Mouse (Mus musculus): Measurements from ENCODE around the gene Enthd1. TPM values are rescaled to one million over a fixed set of nuclear protein-coding genes. Genes with fewer than 3 reads are reported as not detected.
"Not testable (repeated sequence)": the region's sequence is repeated elsewhere in the genome, so short reads cannot be mapped to it uniquely, and the experiment has no call there.

Enthd1 gene
- polyA plus RNA-seq, 1 experiment from 2014 or later, result not detected

DNA sequence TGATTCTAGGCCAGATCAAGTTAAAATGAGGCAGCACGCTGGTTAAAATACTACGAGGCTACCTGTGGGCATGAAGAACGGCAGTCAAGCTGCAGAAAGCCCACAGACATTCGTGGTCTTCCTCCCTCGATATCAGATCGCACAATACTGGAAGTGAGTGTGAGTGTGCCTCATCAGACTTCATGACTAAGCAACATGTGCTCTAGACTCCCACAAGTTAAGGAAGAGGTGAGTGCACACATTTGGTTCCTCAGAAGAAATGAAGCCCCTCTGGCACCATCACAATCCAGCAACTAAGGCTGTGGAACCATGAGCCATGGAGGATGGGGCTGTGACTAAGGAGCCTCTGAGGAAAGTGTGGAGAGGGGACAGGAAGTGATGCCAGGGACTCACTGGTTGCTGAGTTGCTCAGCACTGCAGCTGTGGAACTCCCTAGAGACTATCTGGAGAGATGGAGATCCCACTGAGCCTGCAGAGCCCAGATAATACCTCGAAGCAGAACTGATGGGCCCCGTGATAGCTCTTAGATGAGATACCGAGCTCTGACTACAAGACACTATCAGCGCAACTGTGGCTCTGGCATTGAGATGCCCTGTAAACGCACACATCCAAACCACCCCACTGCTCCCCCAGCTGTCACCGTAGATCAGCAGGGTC is 46.3 kb downstream of the Enthd1 start:
- ATAC-seq (replicated peaks; ENCODE audit: low FRiP score) (no peak), DNase-seq (ENCODE audit: low spot score) (no peak)
- H3K4me1 ChIP-seq (replicated peaks; ENCODE audit: control insufficient read depth, insufficient read depth, low read length), result no peaks in the 10 kb centered on the region
- H3K9ac ChIP-seq (ENCODE audit: low read length), result no peak overlapping the region
- H3K27ac ChIP-seq (ENCODE audit: low read depth, low read length), result no peak overlapping the region
- no peak overlapping the region for H3K4me3 ChIP-seq (ENCODE audit: low read depth, low read length)
- H3K4me2 ChIP-seq (ENCODE audit: low read depth, low read length, severe bottlenecking), result no peak overlapping the region
- H3K36me3 ChIP-seq (ENCODE audit: control insufficient read depth, insufficient read depth, low read length), result no peaks in the 10 kb centered on the region
- 91% methylated on average over 12 of the region's 12 CpGs for WGBS
- no peaks in the 10 kb centered on the region for H3K27me3 ChIP-seq (ENCODE audit: control insufficient read depth, insufficient read depth, low read length)
- H3K9me3 ChIP-seq (ENCODE audit: control insufficient read depth, low read length), result no peaks in the 10 kb centered on the region

DNA sequence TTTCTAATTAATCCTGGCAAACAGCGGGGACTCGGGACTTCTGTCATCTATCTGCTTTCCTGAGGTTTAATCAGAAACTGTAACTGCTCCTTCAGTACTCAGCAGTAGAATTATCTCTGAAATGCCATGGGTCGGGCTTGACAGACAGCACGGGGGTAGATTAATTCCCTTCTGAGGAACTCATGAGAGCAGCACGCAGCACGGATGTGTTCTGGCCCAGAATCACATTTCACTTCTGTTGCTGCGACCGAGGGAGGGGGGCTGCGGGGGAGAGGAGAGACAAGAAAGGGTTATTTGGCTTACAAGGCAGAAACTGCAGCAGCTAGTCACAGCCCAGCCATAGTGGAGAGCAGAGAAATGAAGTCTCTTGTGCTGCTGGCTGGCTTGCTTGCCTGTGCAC is 47.0 kb downstream of the Enthd1 start:
- no peak for DNase-seq (ENCODE audit: low spot score)
- no peaks in the 10 kb centered on the region for H3K27me3 ChIP-seq (ENCODE audit: control insufficient read depth, insufficient read depth, low read length)
- no peak for ATAC-seq (replicated peaks; ENCODE audit: low FRiP score)
- H3K9me3 ChIP-seq (ENCODE audit: control insufficient read depth, low read length), result no peaks in the 10 kb centered on the region
- H3K4me3 ChIP-seq (ENCODE audit: low read depth, low read length), result no peak overlapping the region
- H3K4me2 ChIP-seq (ENCODE audit: low read depth, low read length, severe bottlenecking), result no peak overlapping the region
- 54% methylated on average over 9 of the region's 9 CpGs for WGBS
- H3K27ac ChIP-seq (ENCODE audit: low read depth, low read length), result no peak overlapping the region
- no peaks in the 10 kb centered on the region for H3K4me1 ChIP-seq (replicated peaks; ENCODE audit: control insufficient read depth, insufficient read depth, low read length)
- no peak overlapping the region for H3K9ac ChIP-seq (ENCODE audit: low read length)
- H3K36me3 ChIP-seq (ENCODE audit: control insufficient read depth, insufficient read depth, low read length), result no peaks in the 10 kb centered on the region

DNA sequence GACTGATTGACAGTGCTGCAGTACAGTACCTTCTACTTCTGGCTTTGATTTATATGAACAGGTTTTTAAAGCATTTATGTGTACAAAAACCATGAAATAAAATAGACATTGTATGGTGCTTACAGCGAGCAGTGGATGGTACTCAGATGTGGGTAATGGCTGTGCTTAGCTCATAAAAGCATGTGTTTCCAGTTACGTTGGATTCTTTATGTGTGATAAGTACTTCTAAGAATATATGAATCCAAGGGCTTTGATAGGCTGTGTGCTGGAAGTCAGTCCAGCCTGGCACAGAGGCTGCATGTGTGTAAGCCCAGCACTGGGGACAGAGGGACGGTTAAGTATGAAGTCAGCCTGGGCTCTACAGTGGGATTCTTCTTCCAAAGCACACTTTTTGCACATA is 48.4 kb downstream of the Enthd1 start:
- Histone ChIP-seq H3K9me3 (ENCODE audit: control insufficient read depth, low read length) (no peaks in the 10 kb centered on the region), H3K4me3 (ENCODE audit: low read depth, low read length) (no peak overlapping the region), H3K36me3 (ENCODE audit: control insufficient read depth, insufficient read depth, low read length) (no peaks in the 10 kb centered on the region), H3K4me1 (replicated peaks; ENCODE audit: control insufficient read depth, insufficient read depth, low read length) (no peaks in the 10 kb centered on the region), H3K27ac (ENCODE audit: low read depth, low read length) (no peak overlapping the region), H3K4me2 (ENCODE audit: low read depth, low read length, severe bottlenecking) (no peak overlapping the region), H3K9ac (ENCODE audit: low read length) (no peak overlapping the region), H3K27me3 (ENCODE audit: control insufficient read depth, insufficient read depth, low read length) (no peaks in the 10 kb centered on the region)
- no peak for DNase-seq (ENCODE audit: low spot score)
- 81% methylated on average over 3 of the region's 3 CpGs for whole genome bisulfite sequencing
- ATAC-seq (replicated peaks; ENCODE audit: low FRiP score), result no peak

DNA sequence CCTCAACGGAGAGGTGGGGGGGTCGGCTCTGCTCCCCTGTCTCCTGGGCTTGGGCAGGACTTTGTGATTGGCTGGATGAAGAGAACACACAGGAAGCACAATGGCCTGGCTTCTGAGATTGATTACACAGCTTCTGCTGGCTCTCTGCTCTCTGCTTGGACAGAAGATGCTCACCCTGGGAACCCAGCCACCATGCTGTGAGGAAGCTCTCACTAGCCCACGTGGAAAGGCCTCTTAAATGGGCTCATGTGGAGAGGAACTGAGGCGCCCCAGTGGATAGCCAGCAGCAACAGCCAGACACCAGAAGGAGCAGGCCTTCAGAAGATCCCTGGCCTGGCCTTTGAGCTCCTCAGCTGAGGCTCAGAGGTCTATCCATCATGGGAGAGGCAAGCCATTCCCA is 59.9 kb downstream of the Enthd1 start:
- DNase-seq (ENCODE audit: low spot score) (no peak), ATAC-seq (replicated peaks; ENCODE audit: low FRiP score) (no peak)
- Histone ChIP-seq H3K4me3 (ENCODE audit: low read depth, low read length) (no peak overlapping the region), H3K27me3 (ENCODE audit: control insufficient read depth, insufficient read depth, low read length) (no peaks in the 10 kb centered on the region), H3K27ac (ENCODE audit: low read depth, low read length) (no peak overlapping the region), H3K9me3 (ENCODE audit: control insufficient read depth, low read length) (no peaks in the 10 kb centered on the region), H3K4me1 (replicated peaks; ENCODE audit: control insufficient read depth, insufficient read depth, low read length) (peaks cover 2% of the 10 kb centered on the region; the same call in 1 of the 2 replicates), H3K36me3 (ENCODE audit: control insufficient read depth, insufficient read depth, low read length) (no peaks in the 10 kb centered on the region), H3K4me2 (ENCODE audit: low read depth, low read length, severe bottlenecking) (no peak overlapping the region), H3K9ac (ENCODE audit: low read length) (no peak overlapping the region)
- WGBS, result 11% methylated on average over 4 of the region's 4 CpGs

DNA sequence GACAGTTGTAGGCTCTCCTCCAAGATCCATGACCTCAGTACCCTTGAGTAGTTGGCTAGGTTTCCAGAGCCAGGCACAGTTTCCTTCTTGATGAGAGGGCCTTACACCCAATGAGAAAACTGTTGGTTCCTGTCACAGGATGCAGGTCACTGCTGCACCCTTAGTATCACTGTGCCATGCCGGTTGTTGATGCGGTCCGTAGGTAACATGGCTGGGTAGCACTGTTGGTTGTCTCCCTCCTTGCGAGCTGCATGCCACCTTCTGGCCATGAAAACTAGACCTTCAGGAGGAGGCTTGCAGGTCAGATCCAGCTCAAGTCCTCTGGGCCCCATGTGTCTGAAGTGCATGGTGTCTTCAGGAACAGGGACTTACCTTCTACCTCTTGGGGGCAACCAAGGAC is 61.8 kb downstream of the Enthd1 start:
- H3K4me3 ChIP-seq (ENCODE audit: low read depth, low read length); DNase-seq (ENCODE audit: low spot score); H3K27me3 ChIP-seq (ENCODE audit: control insufficient read depth, insufficient read depth, low read length); H3K27ac ChIP-seq (ENCODE audit: low read depth, low read length); ATAC-seq (replicated peaks; ENCODE audit: low FRiP score); H3K9ac ChIP-seq (ENCODE audit: low read length); H3K36me3 ChIP-seq (ENCODE audit: control insufficient read depth, insufficient read depth, low read length); H3K4me2 ChIP-seq (ENCODE audit: low read depth, low read length, severe bottlenecking); H3K9me3 ChIP-seq (ENCODE audit: control insufficient read depth, low read length); H3K4me1 ChIP-seq (replicated peaks; ENCODE audit: control insufficient read depth, insufficient read depth, low read length): not testable (repeated sequence)
- WGBS, result 94% methylated on average over 4 of the region's 4 CpGs

DNA sequence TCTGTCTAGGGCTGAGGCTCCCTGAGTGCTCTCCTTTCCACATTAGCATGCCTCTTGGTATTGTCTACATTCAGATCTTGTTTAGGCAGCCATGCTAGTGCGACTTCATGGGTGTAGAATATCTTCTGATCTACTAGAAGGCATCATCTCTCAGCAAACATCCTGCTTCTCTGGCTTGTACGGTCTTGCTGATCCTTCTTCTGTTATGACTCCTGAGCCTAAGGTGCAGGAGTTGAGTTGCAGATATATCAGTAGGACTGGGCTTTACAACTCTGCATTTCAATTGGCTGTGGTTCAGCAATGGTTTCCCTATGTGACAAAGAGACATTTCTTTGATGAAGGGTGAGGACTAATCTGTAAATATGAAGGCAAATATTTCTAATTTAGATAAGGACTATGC is 62.2 kb downstream of the Enthd1 start:
- H3K4me1 ChIP-seq (replicated peaks; ENCODE audit: control insufficient read depth, insufficient read depth, low read length), result peaks cover 2% of the 10 kb centered on the region; the same call in 1 of the 2 replicates
- no peaks in the 10 kb centered on the region for H3K9me3 ChIP-seq (ENCODE audit: control insufficient read depth, low read length)
- no peak overlapping the region for H3K9ac ChIP-seq (ENCODE audit: low read length)
- DNase-seq (ENCODE audit: low spot score) (no peak), ATAC-seq (replicated peaks; ENCODE audit: low FRiP score) (no peak)
- no peak overlapping the region for H3K27ac ChIP-seq (ENCODE audit: low read depth, low read length)
- WGBS, result 87% methylated on average over 2 of the region's 2 CpGs
- H3K4me3 ChIP-seq (ENCODE audit: low read depth, low read length), result no peak overlapping the region
- no peak overlapping the region for H3K4me2 ChIP-seq (ENCODE audit: low read depth, low read length, severe bottlenecking)
- H3K36me3 ChIP-seq (ENCODE audit: control insufficient read depth, insufficient read depth, low read length), result no peaks in the 10 kb centered on the region
- H3K27me3 ChIP-seq (ENCODE audit: control insufficient read depth, insufficient read depth, low read length), result no peaks in the 10 kb centered on the region

DNA sequence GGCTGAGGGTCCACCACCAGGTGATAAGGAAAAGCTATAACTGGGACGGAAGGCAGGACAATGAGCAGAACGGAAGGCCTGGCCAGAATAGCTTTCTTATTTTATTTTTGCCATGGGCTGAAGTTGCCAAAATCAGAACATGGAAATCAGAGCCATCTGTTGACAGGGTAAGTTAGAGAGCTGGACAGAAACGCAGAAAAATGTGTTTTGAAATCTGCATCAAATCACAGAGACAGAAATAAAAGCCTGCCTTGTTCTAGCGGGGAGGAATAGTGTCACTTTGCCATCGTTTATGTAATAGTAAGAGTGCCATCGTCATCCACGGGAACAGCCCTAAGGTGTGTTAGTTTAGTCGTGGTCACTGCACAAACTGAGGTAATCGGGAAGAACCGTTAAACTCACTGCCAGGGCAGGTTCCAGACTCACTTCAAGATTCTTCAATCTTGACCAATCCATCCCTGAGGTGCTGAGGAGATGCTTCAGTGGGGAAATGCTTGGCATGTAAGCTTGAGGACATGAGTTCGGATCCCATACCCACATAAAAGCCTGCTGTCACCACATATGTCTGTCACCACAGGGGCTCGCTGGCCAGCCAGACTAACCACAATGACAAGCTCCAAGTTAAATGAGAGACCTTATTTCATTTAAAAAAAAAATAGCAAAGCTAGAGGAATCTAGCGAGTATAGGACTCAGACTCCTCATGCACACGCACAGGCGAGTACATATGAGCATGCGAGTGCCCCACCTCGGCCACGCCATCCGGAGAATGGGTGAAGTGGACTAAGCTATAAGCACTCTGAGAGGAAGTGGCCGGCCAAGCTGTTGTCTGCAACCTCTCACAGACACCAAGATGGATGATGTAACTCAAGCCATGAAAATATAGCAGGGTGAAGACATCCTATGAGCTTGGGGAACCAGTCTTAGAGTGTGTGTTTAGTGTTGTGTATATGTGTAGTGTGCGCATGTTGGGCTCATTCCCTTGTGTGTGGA is 63.6 kb downstream of the Enthd1 start:
- Histone ChIP-seq H3K4me2 (ENCODE audit: low read depth, low read length, severe bottlenecking) (no peak overlapping the region), H3K27me3 (ENCODE audit: control insufficient read depth, insufficient read depth, low read length) (no peaks in the 10 kb centered on the region), H3K36me3 (ENCODE audit: control insufficient read depth, insufficient read depth, low read length) (no peaks in the 10 kb centered on the region), H3K9me3 (ENCODE audit: control insufficient read depth, low read length) (no peaks in the 10 kb centered on the region), H3K27ac (ENCODE audit: low read depth, low read length) (no peak overlapping the region), H3K4me3 (ENCODE audit: low read depth, low read length) (no peak overlapping the region), H3K4me1 (replicated peaks; ENCODE audit: control insufficient read depth, insufficient read depth, low read length) (peaks cover 2% of the 10 kb centered on the region; the same call in 1 of the 2 replicates), H3K9ac (ENCODE audit: low read length) (no peak overlapping the region)
- DNase-seq (ENCODE audit: low spot score), result no peak
- ATAC-seq (replicated peaks; ENCODE audit: low FRiP score), result no peak
- 90% methylated on average over 21 of the region's 21 CpGs for WGBS

DNA sequence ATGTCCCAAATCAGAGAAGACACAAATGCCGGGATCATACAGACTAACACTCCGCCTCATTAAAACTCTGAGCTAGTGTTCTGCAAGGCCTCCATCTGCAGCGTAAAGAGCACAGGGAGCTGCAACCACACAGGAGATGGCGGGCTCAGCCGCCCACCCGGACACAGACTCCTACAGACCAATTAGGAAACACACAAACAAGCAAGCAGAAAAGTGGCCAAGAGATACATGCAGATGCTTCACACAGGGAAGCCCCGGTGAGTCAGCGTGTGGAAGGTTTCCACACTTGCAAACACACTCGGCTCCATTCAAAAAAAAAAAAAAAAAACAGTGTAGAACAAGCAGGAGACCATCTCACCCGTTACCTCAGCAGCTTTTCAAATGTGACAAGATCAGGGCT is 64.5 kb downstream of the Enthd1 start:
- no peak for DNase-seq (ENCODE audit: low spot score)
- Histone ChIP-seq H3K4me3 (ENCODE audit: low read depth, low read length) (no peak overlapping the region), H3K27me3 (ENCODE audit: control insufficient read depth, insufficient read depth, low read length) (no peaks in the 10 kb centered on the region), H3K27ac (ENCODE audit: low read depth, low read length) (no peak overlapping the region), H3K36me3 (ENCODE audit: control insufficient read depth, insufficient read depth, low read length) (no peaks in the 10 kb centered on the region), H3K9ac (ENCODE audit: low read length) (no peak overlapping the region), H3K9me3 (ENCODE audit: control insufficient read depth, low read length) (no peaks in the 10 kb centered on the region), H3K4me1 (replicated peaks; ENCODE audit: control insufficient read depth, insufficient read depth, low read length) (peaks cover 2% of the 10 kb centered on the region; the same call in 1 of the 2 replicates), H3K4me2 (ENCODE audit: low read depth, low read length, severe bottlenecking) (no peak overlapping the region)
- WGBS, result 69% methylated on average over 10 of the region's 10 CpGs
- ATAC-seq (replicated peaks; ENCODE audit: low FRiP score), result no peak

All from forebrain, embryonic 11.5 days (tissue).